Mouse (Mus musculus) lung, postnatal 14 days (tissue): ENCODE results near the gene Frk.
A peak's percentile ranks its signal among the peaks of the same experiment; 100 is the strongest.
"Not testable (repeated sequence)": the region's sequence is repeated elsewhere in the genome, so short reads cannot be mapped to it uniquely, and the experiment has no call there.

Source experiments
- DNase-seq: peaks from one replicate; pipeline ENCODE4 v3.0.0; 2021

The Frk gene

GRCm38 (mm10) chr10:34483297-34484013 is at the start of gene Frk:
TSS of gene Frk (plus strand) at chr10:34483399.
- DNase-seq, result peak; percentile 18

DNA sequence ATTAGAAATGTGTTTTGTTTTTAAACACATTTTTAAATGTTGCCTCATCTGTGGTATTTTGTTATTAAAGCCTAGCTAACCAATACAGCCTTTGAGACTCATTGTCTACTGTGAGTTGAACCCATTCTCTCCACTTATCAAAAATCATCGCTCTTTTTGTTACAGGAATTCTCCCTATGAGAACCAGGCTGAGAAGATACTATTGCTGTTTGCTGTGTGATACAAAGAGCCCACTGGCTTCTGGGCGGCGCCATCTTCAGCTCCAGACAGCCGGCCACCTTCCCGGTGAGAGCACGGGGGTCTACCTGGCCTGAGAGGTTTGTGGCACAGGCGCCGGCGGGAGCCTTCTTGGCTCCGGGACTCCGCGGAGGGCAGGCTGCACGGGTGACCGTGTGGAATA is 49.0 kb upstream of the Frk start:
- DNase-seq, result not testable (repeated sequence)

- no peak for DNase-seq
These were observed 33.7 kb upstream of the Frk start for GRCm38 (mm10) chr10:34449469-34449868.

DNA sequence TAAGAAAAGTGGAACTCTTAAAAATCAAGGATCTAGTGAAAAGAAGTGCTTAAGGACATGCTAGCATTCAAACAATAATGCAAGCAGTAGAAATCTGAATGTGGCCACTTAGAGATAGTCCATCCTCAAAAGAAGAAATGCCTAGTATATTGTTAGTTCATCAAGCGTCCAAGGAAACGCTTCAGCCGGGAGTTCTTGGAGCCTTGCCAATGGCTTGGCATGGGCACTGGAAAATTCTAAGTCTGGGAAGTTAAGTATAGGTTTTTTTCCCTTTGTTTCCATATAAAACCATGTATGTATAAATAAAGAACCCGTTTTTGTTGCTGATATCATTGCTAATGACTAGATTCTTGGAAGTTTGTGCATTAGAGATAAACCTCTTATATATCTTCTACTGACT is 21.7 kb upstream of the Frk start:
- DNase-seq, result peak; percentile 35

GRCm38 (mm10) chr10:34464321-34464720 is 18.9 kb upstream of the Frk start:
- DNase-seq, result no peak

DNA sequence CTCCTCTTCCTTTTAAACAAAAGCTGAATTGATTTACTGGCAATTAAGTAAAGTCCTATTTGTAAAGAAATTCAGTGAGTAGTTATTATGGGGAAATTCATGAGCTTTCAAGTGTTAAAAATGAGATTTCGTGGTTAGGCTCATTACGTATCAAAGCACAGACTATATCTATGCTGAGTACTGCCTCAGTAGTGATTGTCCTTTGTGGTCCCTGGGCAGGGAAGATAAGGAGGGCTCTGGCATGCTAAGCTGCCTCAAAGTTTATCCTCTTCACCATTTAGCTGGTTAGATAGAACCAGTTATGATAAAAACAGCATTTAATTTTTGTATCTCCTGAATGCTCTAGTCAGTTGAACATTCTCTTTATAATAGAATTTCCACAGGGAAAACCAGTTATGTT is 14.2 kb upstream of the Frk start:
- no peak for DNase-seq

GRCm38 (mm10) chr10:34479942-34480455 is 3.2 kb upstream of the Frk start:
- DNase-seq, result no peak

DNA sequence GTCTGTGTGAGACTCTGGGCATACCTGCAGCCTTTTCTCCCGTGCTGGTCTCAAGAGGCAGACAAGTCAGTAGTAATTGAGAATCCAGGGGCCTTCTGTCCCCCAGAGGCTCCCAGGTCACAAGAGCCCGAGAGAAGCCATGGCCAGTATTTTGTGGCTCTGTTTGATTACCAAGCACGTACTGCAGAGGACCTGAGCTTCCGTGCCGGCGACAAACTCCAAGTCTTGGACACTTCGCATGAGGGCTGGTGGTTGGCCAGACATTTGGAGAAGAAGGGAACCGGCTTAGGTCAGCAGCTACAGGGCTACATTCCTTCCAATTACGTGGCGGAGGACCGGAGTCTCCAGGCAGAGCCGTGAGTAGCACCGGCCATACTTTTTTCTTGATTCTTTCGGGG is 814 bp downstream of the Frk start:
- peak; percentile 28 for DNase-seq

GRCm38 (mm10) chr10:34485079-34485478 is 1.9 kb downstream of the Frk start:
- DNase-seq, result peak; percentile 44

- no peak for DNase-seq
These were observed 24.6 kb downstream of the Frk start for GRCm38 (mm10) chr10:34507807-34508206.

GRCm38 (mm10) chr10:34508593-34508992 is 25.4 kb downstream of the Frk start:
- no peak for DNase-seq

- DNase-seq, result no peak
These were observed 26.1 kb downstream of the Frk start for GRCm38 (mm10) chr10:34509256-34509655.

- no peak for DNase-seq
These were observed 28.0 kb downstream of the Frk start for GRCm38 (mm10) chr10:34511192-34511591.

DNA sequence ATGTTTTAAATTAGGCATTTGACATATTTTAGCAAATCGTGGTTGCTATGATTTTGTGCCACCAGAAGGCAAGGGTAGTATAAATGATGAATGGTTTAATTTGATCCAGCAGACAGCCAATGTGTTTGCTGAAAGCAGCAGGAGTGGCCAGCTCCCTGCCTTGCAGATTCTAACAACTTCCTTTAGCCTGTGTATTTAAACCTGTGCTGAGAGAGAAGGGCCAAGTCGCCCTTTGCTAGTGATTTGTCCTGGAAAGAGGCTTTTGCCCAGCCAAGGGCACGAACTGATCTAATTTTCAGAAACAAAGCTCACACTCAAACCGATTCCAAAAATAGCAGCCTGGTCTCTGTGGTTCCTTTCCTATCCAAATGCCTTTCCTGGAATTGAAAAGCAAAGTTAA is 29.4 kb downstream of the Frk start:
- DNase-seq, result no peak

DNA sequence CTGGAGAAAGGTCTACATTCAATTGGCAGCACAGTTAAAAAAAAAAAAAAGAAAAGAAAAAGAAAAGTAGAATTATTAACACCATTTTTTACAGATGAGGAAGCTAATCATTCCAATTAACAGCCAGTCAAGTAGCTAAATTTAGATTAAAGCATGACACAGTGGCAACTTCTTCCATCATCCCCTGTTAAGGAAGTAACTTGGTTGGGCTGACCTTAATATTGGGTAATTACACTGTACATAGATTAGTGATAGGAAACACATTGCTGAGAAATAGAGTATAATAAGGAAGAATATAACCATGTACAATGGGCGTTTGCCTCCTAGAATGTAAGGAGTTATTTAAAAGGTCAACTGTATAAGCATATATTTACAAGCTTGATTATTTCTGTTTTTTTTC is 42.4 kb downstream of the Frk start:
- DNase-seq, result no peak

DNA sequence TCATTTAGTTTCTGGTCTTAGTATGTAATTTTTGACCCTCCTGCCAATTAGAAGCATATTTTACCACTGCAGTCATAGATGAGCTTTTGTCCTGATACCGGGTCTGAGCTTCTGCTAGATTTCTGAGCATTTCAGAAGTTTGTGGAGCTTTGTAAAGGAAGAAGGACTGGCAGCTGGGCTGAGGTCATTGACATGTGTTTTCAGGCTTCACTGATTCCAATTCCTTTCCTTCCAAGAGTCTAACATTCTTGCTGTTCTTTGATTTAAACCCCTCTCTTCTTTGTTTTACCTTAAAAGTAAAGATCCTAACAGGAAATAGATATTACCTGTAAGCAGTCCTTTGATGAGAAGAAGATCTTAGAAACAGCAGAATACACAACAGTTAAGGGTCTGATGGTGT is 48.6 kb downstream of the Frk start:
- no peak for DNase-seq

GRCm38 (mm10) chr10:34532507-34532906 is 49.3 kb downstream of the Frk start:
- no peak for DNase-seq

GRCm38 (mm10) chr10:34540687-34541086 is 57.5 kb downstream of the Frk start:
- DNase-seq, result no peak

DNA sequence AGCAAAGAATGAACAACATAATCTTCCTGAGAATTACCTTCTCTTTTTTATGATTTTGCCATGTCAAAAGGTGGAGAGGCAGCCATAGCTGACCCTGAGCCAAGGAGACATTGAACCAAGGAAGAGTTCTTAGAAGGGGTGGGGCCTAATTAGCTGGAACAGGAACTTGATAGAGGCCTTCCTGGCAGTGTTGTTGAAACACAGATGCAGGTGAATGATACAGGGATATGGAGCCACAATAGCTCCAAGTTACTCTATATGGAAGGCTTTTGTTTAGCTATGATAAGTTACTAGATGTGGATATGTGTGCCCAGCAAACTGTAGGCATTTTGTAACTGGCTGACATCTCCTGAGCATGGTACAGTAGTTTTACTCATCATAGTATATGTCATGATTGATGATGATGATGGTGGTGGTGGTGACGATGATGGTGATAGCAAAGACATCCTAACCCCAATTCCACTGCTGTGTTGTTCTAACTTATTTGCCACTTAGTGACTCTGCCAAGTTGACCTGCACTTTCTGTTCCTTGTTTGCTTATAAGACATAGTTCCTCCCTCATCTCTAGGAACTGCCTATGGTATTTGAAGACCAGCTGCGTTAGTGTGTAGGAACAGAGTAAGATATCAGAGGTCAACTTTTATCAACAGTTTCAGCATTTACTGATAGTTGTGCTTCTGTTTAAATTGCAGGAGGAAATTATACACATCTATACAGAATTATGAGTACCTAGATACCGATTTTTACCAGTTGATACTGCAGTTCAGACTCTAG is 58.7 kb downstream of the Frk start:
- DNase-seq, result no peak

DNA sequence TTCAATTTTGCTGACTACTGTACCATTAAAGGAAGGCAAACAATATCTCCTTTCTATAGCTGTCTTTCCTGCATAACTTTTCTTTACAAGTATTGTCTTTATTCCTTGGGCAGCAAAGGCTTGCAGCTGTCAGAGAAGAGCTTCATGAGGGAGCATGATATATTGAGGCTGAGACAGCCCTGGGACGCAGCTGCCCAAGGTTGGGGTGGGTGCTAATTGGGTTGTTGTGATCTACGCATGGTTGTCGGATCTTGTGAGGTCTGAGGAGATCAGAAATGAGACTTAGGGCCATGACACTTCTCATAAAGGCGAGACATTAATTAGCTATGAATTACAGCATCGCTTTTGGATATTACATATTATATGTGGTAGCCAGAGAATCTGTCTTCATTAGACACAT is 67.4 kb downstream of the Frk start:
- no peak for DNase-seq

DNA sequence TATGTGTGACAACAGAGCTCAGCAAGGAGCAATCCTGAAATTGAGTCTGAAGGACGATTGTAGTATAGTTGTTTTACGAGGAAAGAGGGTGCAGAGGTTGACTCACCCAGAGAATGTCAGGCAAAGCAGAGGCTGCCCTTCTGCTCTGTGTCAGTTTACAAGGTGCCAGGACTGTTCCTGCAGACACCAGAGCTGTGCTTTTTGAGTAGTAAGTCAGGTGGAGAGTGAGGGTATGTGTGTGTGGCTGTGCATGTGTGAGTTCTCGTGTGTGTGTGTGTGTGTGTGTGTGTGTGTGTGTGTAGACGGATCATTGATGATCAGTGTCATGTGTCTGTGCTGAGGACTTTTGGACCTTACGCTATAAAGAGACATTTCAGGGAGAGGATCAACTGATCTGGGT is 68.4 kb downstream of the Frk start:
- DNase-seq, result no peak

- DNase-seq, result no peak
These were observed 80.4 kb downstream of the Frk start for GRCm38 (mm10) chr10:34563518-34564176.

GRCm38 (mm10) chr10:34615474-34615873 is 132.3 kb downstream of the Frk start:
- no peak for DNase-seq

DNA sequence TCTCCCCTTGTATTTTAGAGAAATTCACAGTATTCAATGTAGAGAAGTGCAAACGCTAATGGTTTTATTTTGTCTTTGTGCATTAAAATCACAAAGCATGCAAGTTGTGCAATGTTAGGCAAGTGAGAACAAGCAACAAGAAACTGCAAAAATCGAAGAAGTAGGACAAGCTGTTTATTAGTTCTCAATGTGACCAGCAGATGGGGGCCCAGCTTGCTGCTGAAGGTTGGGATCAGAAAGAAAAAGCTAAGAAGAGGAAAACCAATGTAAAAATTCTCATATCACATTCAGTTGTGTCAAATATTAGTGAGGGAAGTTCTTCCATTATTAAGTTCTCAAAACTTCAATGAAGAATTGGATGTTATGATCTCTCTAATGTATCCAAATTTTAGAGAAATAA is 134.0 kb downstream of the Frk start:
- no peak for DNase-seq
